Mouse (Mus musculus) urinary bladder, adult 18-20 months (tissue): ENCODE measurements around the gene Ano6.

Experiments
- DNase-seq, 2 experiments: peaks; one replicate each; pipeline ENCODE4 v3.0.0; 2022; ENCODE audit warnings: low spot score in 2 of 2, mixed read lengths in 2 of 2

Ano6 gene

DNA sequence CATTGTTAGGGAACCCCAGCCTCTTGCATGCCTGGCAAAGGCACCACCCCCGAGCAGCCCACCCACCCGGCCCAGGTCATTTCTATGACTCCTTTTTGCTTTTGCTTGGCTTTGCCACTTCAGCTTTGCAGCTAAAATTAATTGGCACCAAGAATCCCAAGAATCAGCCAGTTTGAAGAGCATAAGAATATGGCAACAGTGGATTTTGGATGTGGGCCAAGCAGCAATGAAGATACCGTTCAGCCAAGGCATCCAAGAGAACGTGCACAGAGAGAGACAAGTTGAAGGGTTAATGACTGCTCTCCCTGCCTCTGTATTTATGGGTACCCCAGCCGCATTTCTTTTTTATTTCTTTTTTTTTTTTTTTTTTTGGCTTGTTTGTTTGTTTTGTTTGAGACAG is 5.4 kb downstream of the Ano6 start:
- DNase-seq, result no peak

DNA sequence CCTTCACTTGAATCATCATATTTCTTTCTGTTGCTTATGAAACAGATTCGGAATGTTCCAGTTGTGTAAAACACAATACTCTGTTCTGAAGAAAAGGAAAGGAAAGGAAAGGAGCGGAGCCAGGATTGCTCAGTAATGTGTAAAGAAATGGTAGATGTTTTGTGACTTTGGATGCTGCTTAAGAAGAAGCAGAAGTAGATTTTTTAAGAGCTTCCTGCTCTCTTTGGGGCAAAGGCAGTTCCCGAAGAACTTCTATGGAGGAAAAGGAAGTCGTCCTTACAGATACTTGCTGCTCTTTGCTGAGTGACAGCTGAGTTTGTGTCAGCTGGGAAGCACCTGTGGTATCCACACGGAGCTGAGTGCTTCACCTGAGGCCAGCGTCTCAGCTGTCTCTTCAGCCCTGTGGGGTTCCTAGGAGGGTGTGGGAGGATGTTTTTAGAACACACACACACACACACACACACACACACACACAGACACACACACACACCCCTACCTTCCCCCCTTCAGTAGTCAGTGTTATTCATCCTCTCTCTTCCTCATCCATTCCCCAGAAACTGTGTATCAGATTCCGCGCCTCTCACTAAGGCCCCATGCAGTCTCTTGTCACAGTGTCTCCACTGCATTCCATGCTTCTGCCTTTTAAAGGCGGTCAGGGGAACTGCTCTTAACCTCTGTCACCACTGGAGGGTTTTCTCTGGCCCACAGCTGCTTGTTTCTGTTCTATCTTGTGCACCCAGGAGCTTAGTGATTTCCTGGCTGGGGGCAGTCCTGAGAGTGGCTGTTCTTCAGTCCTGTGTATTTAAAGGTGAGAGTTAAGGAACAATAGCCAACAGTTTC is 6.7 kb downstream of the Ano6 start:
- DNase-seq, result no peak

- DNase-seq, result no peak
Measured at GRCm38 (mm10) chr15:95798266-95798665, 7.6 kb downstream of the Ano6 start.

DNA sequence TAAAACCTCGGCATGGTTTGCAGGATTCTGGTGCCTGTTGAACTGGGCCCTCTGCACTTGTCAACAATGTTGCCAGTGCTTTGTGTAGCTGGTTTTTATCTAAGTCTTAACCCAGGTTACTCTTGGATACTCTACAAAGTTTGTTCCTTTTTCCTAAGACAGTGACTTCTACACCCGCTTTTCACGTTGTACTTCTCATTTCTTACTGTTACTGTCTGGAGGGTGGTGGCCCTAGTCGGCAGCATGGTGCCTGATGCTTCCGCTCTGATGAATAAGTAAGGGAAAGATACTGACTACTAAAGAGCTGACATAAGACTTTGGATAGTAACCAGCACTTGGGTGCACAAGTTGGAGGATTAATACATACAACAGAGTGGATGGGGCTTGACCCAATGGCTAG is 9.0 kb downstream of the Ano6 start:
- DNase-seq, result no peak

- DNase-seq, result no peak
Measured at GRCm38 (mm10) chr15:95800051-95800450, 9.4 kb downstream of the Ano6 start.

DNA sequence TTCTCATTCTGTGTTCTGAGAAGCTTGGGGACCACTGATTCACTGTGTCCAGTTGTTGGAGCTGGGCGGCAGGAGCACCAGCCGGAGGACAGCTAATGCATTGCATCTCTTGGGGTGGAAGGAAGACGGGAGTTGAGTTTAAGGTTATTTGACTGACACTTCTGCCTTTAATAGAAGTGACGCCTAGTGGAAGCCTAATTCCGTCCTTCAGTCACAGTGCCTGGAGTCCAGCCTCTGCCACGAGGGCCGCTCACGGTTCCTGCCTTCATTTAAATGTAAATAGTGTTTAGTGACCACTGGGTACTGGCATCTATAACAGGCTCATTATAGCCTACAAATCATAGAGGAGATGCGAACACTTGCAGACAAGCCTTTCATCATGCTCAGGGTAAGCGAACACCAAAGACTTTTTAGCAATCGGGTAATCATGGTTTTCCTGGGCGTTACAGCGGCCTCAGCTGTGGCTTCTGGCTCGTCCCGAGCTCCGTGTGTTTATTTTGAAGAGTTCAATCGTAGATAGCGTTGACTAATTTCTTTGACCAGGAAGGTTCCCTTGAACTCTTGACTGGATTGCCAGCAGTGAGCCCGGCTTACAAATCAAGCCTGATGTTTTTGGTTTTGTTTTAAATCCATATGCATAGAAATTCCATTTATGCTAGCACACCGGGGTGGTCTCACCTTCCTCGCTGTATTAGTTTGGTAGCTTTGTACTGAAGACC is 10.8 kb downstream of the Ano6 start:
- DNase-seq, result no peak

- DNase-seq, result no peak
Measured at GRCm38 (mm10) chr15:95802140-95802539, 11.5 kb downstream of the Ano6 start.

DNA sequence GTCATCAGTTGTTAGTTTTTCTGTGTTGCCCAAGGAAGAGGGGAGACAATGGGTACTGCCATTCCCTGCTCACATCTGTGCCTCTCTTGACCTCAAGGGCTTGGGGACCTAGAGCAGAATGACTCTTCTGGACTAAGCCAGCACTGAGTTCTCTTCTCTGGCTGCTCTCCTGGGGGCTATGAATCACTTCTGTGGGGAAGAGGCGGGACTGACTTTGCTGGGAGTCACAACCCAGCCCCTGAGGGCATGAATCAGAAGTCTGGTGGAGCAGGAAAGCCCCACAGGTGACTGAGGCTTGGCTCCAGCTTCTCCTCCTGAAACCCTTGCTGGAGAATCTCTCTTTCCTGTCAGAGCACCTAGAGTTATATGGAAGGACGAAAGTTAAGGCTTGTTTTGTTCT is 12.1 kb downstream of the Ano6 start:
- DNase-seq, result peak in 1 of 2 experiments; percentile 74

DNA sequence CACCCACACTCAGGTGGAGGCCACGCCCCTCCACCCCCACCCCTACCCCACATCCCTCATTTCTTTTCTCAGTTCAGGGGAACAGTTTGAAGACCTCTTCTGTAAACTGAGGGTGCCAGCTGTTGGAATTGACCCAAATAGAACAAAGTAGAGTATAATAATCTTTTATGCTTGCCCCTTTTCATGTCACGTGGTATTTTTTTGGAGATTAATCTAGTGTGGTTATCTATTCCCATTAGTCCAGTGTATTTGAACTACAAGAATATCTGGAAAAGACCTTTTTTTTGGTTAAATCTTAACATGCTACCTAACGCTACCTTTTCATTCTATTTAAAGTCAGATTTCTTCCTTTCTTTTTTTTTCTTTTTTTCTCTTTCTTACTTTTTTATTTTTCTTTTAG is 12.8 kb downstream of the Ano6 start:
- no peak for DNase-seq

GRCm38 (mm10) chr15:95804255-95804654 is 13.6 kb downstream of the Ano6 start:
- peak in 1 of 2 experiments; percentile 81 for DNase-seq

GRCm38 (mm10) chr15:95805022-95805471 is 14.4 kb downstream of the Ano6 start:
- no peak for DNase-seq

- DNase-seq, result no peak
Measured at GRCm38 (mm10) chr15:95807908-95808307, 17.3 kb downstream of the Ano6 start.

DNA sequence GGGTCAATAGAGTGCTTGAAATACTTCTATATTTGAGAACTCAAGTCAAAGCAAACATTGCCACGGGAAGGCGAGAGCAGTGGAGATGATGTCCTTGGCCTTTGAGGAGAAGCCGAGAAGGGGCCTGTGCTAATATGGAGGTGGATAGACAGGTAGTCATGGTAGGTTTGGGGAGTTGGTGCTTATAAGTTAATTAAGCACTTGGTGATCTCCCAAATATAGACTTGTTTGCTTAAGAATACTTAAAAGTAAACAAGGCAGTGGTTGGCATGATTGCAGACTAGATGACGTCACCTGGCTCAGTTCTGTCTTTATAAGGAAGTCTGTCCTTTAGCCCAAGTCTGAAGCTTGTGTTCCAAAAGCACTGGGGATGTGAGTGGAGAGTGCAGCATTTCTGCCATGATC is 19.7 kb downstream of the Ano6 start:
- no peak for DNase-seq

GRCm38 (mm10) chr15:95812821-95813571 is 22.4 kb downstream of the Ano6 start:
- DNase-seq, result no peak

- no peak for DNase-seq
Measured at GRCm38 (mm10) chr15:95817501-95817900, 26.9 kb downstream of the Ano6 start.

DNA sequence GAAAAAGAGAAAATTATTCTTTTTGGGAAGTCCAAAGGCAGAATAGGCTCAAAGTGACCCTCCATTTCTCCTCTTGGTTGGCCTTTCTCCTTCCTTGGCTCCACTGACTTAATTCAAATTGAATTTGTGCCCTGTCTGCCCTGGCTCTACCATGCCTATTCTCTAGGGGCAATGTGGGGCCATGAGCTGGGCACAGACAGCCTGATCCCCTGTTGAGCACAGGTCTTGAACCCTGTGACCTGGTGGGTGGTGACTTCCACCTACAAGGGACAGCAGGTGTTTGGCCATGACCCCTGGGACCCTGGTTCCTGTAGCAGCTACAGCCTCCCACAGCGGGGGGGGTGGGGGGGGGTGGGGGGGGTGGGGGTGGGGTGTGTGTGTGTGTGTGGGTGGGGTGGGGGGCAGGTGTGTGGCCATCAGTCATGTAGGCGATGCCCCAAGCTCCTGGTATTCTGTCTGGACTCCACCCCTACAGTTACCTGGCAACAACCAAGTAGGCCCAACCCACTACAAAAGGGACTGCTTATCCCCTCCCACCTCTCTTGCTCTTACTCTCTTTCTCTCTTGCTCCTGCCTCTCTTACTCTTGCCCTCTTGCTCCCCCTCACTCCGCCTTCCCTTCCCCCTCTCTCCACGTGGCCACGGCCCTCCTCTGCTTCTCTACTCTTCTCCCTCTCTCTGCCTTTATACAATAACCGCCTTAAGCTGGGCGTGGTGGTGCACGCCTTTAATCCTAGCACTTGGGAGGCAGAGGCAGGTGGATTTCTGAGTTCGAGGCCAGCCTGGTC is 28.8 kb downstream of the Ano6 start:
- DNase-seq, result no peak

GRCm38 (mm10) chr15:95820142-95820541 is 29.5 kb downstream of the Ano6 start:
- DNase-seq, result no peak

DNA sequence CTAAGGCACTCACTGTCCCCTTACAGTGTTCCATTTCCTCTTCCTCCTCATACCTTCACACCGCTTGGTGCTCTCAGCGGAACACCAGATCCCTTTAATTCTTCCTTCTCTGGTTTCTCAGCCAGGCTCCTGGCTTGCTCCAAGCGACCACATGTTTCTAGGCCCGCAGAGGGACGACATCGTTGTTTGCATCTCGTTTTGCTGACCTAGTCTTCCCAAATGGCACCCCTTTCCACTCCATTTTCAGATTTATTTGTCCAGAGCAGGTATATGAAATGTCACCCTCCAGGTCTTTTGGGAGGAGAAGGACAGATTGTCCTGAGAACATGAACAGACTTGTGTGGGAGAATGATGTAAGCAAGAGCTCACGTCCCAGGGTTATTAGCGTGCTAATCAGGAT is 30.0 kb downstream of the Ano6 start:
- no peak for DNase-seq

DNA sequence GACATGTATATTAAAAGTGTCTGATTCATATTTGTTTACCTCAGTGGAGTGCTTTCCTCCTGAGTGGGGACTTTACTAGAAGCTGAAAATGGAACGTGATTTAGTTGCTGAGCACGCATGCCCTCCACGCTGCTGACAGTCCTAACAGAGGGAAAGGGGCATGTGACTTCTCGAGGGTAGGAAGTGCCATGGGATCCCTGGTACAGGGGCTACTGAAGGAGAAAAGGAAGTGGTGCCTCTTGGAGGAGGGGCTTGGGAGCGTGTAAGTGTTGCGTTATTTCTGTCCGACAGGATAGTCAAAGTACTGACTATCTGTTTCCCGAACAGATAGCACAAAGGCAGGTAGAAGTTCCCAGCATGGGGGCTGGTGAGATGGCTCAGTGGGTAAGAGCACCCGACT is 31.5 kb downstream of the Ano6 start:
- DNase-seq, result no peak

GRCm38 (mm10) chr15:95823383-95824306 is 33.0 kb downstream of the Ano6 start:
- no peak for DNase-seq
